Mouse (Mus musculus): ENCODE data around the gene Slc4a8.
"Not testable (repeated sequence)": the region's sequence is repeated elsewhere in the genome, so short reads cannot be mapped to it uniquely, and the experiment has no call there.

Gene Slc4a8

DNA sequence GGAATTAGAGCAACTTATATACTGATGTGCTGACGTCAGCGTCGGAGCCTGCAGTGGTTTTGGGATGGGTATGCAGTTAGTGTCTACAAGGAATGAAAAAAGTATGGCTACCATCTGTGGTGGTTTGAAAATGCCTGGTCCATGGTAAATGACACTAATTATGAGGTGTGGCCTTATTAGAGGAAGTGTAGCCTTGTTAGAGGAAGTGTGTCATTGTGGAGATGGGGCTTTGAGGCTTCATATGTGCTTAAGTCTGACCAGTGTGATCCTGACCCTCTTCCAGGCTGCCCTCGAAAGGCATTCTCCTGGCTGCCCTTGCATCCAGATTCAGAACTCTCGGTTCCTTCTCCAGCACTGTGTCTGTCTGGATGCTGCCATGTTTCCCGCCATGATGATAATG, 18.3 kb upstream of the Slc4a8 start:
- no peak for DNase-seq (ENCODE audit: low read depth, low spot score)

DNA sequence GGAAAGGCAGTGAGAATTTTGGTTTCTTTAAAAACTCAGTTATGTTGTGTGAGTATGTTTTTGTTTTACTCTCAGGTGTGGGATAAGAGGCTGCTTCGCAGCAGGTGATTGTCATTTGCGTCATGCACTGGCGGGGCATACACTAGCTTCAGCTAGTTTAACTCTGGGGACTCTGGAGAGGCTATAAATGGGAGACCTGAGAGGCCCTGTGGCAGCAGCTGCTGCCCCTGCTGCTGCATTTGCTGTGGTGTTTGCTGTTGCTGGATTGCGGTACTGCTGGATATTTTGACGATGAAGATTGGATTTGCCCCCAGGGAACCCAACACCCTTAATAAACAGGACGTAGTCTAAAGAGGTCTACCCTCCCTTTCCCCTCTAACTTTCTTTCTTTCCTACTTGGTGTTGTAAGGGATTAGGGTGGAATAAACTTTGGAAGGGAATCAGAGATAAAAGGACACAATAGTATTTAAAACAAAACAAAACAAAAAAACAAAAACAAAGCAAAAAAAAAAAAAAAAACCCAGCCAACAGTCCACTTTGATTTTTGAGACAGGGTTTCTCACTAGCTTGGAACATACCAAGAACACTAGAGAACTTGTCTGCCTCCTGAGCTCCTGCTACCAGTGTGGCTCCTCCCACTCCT, 14.9 kb upstream of the Slc4a8 start:
- DNase-seq (ENCODE audit: low read depth, low spot score): no peak

DNA sequence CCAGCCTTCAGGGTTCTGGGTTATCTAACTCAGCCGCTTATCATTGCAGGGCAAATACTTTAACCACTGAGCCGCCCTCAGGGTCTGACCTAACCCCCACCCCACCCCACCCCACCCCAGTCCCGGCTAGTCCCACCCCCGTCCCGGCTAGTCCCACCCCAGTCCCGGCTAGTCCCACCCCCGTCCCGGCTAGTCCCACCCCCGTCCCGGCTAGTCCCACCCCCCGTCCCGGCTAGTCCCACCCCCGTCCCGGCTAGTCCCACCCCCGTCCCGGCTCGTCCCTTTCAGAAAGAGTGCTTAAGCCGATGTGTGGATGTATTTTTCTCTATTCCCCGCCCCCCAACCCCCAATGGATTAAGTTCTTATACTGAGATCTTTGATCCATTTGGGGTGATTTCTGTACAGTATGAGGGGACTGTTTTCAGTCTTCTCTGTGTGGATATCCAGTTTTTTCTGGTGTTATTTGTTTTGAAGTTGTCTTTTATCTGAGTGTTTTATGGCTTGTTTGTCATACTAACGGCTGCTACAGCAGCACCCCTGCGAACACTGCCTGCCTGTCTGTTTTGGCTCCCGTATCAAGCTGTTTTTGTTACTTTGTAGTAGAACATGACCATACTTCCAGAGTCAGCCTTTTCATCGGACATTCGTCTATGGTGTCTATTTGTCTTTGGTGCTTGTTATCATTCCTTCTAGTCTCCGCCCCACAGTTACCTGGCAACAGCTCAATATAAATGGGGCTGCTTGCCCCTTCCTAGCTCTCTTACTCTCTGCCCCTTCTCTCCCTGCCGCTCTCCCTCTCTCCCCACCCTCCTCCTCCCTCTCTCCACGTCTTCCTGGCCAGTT, 14.2 kb upstream of the Slc4a8 start:
- DNase-seq (ENCODE audit: low read depth, low spot score): no peak

DNA sequence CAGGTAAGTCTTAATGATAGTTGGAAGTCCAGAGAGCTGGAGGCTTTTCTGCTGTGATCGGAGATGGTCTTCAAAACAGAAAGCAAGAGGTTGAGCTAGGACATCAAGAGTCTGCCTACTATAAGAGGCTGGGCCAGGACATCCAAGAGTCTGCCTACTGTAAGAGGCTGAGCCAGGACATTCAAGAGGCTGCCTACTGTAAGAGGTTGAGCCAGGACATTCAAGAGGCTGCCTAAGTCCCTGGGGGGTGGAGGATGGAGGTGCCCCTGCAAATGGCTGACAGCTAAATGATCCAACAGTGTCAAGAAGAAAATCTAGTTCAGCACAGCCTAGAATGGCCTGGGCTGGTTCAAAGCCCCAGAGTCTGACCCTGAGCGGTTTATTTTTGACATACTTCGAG, 13.0 kb upstream of the Slc4a8 start:
- DNase-seq (ENCODE audit: low read depth, low spot score): no peak

DNA sequence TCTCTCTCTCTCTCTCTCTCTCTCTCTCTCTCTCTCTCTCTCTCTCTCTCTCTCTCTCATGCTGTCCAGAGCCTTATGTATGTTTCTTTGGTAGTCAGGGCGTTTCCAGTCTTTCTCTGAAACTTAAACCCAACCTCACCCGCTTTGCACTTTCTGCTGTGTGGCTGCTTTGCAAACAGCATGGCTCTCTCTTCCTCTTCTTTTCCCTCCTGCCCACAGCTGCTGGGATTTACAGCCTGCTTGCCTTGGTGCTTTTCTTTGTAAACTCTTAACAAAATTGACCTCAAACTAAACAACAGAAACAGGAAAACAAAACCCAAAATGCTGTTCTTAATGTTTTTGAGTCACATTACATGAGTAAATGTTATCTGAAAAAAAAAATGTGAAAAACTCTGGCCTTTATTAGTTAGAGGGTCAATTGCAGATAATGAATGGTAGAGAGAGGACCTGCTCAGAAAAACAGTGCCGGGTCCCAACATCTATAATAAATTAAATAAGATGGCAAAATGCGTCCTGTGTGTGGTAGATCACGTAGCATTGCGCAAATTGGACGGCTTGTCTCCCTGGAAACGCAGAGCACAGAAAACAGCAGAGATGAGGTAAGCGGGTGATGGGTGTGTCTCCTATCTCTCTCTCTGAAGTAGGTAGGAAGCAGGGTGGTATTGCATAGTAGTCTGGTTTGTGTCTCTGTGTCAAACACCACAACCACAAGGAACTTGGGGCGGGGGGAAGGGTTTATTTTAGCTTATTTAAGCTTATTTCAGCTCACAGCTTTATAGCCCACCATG, 11.6 kb upstream of the Slc4a8 start:
- no peak for DNase-seq (ENCODE audit: low read depth, low spot score)

DNA sequence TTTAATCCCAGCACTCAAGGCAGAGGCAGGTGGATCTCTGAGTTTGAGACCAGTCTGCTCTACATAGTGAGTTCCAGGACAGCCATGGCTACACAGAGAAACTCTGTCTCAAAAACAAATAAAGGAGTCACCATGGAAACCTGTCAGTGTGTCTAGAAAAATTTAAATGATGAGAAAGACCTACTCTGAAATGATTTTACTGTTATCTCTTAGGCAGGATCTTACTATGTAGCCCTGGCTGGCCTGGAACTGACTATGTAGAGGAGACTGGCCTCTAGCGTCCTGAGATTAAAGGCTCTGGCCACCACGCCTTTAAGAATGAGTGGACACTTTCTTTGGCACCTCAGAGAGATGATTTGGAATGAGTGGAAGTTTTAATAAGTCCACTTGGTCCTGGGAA, 9.1 kb upstream of the Slc4a8 start:
- no peak for DNase-seq (ENCODE audit: low read depth, low spot score)

- no peak for DNase-seq (ENCODE audit: low read depth, low spot score)
These were observed 8.5 kb upstream of the Slc4a8 start for GRCm38 (mm10) chr15:100753045-100753444.

DNA sequence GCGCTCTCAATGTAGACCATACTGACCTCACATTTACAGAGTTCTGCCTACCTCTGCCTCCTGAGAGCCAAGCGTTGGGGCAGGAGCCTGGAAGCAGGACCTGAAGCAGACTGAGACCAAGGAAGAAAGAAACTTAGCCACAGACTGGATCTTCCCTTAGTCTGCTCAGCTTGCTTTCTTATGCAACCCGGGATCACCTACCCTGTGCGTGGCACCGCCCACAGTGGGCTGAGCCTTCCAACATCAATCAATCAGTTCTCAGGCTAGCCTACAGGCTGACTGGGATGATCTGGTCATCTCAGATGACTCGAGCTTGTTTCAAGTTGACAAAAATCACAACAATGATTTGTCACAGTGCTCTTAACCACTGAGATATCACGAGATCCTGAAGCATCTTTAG, 7.5 kb upstream of the Slc4a8 start:
- DNase-seq (ENCODE audit: low read depth, low spot score): no peak

- DNase-seq (ENCODE audit: low read depth, low spot score): no peak
These were observed 6.6 kb upstream of the Slc4a8 start for GRCm38 (mm10) chr15:100754805-100755497.

- no peak for DNase-seq (ENCODE audit: low read depth, low spot score)
These were observed 6.1 kb upstream of the Slc4a8 start for GRCm38 (mm10) chr15:100755498-100755859.

DNA sequence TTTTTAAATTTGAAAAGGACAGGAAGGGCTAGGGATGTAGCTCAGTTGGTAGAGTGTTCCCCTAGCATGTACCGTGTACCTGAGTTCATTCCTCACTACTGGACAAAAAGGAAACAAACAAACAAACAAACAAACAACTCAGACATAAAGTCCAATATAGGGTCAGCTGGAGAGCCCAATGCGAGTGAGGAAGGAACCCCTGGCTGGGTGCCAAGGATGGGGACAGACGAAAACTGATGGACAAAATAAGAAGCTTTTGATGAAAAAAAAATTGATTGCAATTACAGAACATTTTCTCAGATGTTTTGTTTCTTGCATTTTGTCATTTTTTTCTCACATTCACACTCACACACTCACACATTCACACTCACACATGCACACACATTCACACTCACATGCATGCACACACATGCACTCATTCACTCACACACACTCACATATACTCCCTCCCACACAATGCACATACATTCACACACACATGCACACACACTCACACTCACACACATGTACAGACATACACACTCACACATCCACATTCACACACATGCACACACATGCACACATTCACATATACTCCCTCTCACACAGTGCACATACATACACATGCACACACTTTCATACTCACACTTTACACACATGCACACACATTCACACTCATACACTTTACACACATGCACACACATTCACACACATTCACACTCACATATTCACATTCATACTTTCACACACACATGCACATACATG, 5.5 kb upstream of the Slc4a8 start:
- no peak for DNase-seq (ENCODE audit: low read depth, low spot score)

- DNase-seq (ENCODE audit: low read depth, low spot score): peak; percentile 76
These were observed 4.0 kb upstream of the Slc4a8 start for GRCm38 (mm10) chr15:100757527-100757978.

DNA sequence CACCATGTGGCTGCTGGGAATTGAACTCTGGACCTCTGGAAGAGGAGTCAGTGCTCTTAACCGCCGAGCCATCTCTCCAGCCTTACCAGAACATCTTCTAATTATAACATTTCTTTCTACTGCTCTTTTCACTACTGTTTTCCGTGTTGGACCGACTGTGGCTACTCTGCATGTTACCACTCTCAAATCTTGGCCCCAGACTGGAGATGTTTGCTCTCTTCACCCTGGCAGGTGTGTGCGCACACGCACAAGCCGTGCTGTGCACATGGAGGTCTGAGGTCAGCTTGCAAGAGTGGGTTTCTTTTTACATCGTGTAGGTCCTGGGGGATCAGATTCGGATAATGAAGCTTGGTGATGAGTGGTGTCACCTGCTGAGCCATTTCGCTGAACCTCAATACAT, 2.3 kb upstream of the Slc4a8 start:
- no peak for DNase-seq (ENCODE audit: low read depth, low spot score)

DNA sequence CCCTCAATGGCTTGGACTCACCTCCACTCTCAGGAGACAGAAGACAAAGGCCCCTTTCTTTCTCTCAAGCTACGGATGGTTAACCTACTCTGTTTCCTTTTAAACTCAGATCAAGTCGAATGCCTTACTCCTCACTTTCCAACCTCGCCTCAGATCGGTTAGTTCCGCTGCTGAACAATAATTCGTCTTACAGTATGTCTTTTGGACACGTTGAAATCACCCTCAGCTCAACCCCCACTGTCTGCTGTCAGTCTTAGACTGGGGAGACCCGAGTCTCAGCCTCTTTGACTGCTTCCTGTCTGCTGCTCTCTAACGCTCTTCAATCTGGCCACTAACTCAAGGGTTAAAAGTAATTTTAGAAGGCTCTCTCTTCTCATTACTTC, 520 bp upstream of the Slc4a8 start:
- no peak for DNase-seq (ENCODE audit: low read depth, low spot score)

- no peak for DNase-seq (ENCODE audit: low read depth, low spot score)
These were observed 1.1 kb downstream of the Slc4a8 start for GRCm38 (mm10) chr15:100762649-100763048.

DNA sequence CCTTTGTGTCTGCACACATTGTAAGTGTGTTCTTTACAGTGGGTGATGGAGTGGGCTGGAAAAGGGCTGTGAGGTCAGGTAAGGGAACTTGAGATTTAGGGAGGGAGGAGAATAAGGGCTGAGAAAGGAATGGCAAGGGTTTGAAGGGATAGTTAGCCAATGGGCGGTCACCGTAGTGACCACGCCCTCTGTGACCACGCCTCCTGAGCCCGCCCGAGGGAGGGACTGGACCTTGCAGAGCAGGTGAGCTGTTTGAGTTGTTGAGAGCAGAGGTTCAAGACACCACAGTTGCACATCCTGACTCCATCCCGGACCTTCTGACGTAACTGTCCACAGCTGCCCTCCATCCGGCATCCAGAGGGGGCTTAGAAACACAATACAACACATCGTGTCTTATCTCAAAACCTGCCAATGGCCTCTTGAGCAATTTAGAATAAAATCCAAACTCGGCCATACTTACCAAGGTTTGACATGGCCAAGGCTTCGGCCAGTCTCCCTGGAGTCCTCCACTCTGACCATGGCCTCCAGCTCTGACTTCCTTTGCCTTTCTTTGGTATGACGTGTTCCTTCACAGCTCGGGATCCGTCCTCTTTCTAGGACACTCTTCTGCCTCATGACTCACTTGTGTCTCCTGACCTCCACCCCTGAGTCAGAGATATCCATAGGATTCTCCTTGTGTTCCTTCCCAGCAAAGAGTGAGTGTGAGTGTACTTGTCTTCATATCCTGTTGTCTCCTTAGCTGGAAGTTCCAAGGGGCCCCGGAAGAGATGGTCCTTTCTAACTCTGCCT, 2.8 kb downstream of the Slc4a8 start:
- DNase-seq (ENCODE audit: low read depth, low spot score): no peak

DNA sequence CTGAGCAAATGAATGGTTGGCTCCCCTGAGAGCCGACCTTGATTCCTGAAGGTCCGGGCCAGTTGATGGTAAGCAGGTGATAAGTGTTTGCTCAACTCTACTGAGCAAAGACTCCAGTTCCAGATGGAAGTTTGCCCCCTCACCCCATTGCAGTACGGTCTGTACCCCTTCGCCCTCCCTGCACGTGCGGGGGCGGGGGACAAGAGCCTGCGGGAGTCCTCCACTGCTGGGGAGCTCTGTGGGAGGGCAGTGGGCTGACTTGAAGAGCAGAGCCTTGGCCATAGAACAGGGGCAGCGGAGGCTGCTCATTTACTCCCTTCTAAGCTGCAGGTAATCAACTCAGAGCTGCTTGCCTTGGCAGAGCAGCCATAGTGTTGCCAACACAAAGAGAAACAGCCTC, 5.3 kb downstream of the Slc4a8 start:
- no peak for DNase-seq (ENCODE audit: low read depth, low spot score)

GRCm38 (mm10) chr15:100767851-100768250, 6.3 kb downstream of the Slc4a8 start:
- no peak for DNase-seq (ENCODE audit: low read depth, low spot score)

DNA sequence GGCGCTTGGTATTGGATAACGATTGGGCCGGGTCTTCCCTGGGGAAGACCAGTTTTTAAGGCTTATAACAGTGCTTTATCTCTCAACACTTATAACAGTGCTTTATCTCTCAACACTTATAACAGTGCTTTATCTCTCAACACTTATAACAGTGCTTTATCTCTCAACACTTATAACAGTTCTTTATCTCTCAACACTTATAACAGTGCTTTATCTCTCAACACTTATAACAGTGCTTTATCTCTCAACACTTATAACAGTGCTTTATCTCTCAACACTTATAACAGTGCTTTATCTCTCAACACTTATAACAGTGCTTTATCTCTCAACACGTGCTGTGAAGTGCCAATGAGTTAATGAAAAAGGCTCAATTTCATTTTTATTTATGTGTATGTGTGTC, 7.5 kb downstream of the Slc4a8 start:
- DNase-seq (ENCODE audit: low read depth, low spot score): not testable (repeated sequence)

GRCm38 (mm10) chr15:100770338-100770737, 8.8 kb downstream of the Slc4a8 start:
- no peak for DNase-seq (ENCODE audit: low read depth, low spot score)
